8 mouse cellular contexts compared by ENCODE assay signal in genomic region chr14:28511029-28511651, GRCm38 (mm10). TPM values are rescaled to one million over a fixed set of nuclear protein-coding genes. Genes with fewer than 3 reads are reported as not detected.
DNase-seq lines count a peak whose midpoint lies in the region; ATAC-seq and TF ChIP-seq lines count a peak whose summit lies in the region.

No protein-coding gene starts in this region.

- ATAC-seq in liver, embryonic 11.5 days (replicated peaks; ENCODE audit: low FRiP score): no peak
- ATAC-seq in heart, postnatal 0 days (ENCODE audit: insufficient read depth, low read depth): no peak
- ATAC-seq in limb, embryonic 15.5 days (ENCODE audit: insufficient number of reproducible peaks, low FRiP score, low TSS enrichment, low read depth): peak; percentile 11; the same call in 1 of the 2 replicates

- H3K27me3 ChIP-seq in liver, embryonic 11.5 days (replicated peaks; ENCODE audit: control insufficient read depth, insufficient read depth, low read length): peaks cover 76% of the 10 kb centered on the region
- peaks cover 46% of the 10 kb centered on the region for H3K27me3 ChIP-seq in embryonic facial prominence, embryonic 10.5 days (replicated peaks; ENCODE audit: low read depth, poor library complexity, severe bottlenecking)
- H3K27me3 ChIP-seq in heart, postnatal 0 days (ENCODE audit: control insufficient read depth, insufficient read depth, low read length): peaks cover 69% of the 10 kb centered on the region
- peaks cover 6% of the 10 kb centered on the region; the same call in 1 of the 2 replicates for H3K27me3 ChIP-seq in limb, embryonic 15.5 days

- no peaks in the 10 kb centered on the region for H3K4me1 ChIP-seq in liver, embryonic 11.5 days (replicated peaks; ENCODE audit: control insufficient read depth, insufficient read depth, low read length)
- peaks cover 84% of the 10 kb centered on the region for H3K4me1 ChIP-seq in embryonic facial prominence, embryonic 10.5 days
- H3K4me1 ChIP-seq in heart, postnatal 0 days (ENCODE audit: control insufficient read depth, insufficient read depth): peaks cover 2% of the 10 kb centered on the region; the same call in 1 of the 2 replicates
- H3K4me1 ChIP-seq in limb, embryonic 15.5 days: peaks cover 20% of the 10 kb centered on the region

- under 1% methylated on average over 39 of the region's 41 CpGs for WGBS in liver, embryonic 11.5 days
- under 1% methylated on average over 41 of the region's 41 CpGs for WGBS in embryonic facial prominence, embryonic 10.5 days
- 3% methylated on average over 41 of the region's 41 CpGs for WGBS in heart, postnatal 0 days
- 2% methylated on average over 37 of the region's 41 CpGs for WGBS in limb, embryonic 15.5 days

- H3K4me2 ChIP-seq in liver, embryonic 11.5 days: peak overlapping the region; percentile 57
- peak overlapping the region; percentile 87 for H3K4me2 ChIP-seq in heart, postnatal 0 days (ENCODE audit: low read depth, low read length)
- peak overlapping the region; percentile 86 for H3K4me2 ChIP-seq in limb, embryonic 15.5 days

- H3K9ac ChIP-seq in liver, embryonic 11.5 days (ENCODE audit: low read depth, low read length): no peak overlapping the region
- H3K9ac ChIP-seq in heart, postnatal 0 days (replicated peaks; ENCODE audit: low read depth, low read length): 0 out of 2 replicates have a peak overlapping the region, but pooled peaks have one; percentile 10
- H3K9ac ChIP-seq in limb, embryonic 15.5 days: peak overlapping the region; percentile 41

- no peaks in the 10 kb centered on the region for H3K9me3 ChIP-seq in liver, embryonic 11.5 days (ENCODE audit: control insufficient read depth, low read length)
- H3K9me3 ChIP-seq in embryonic facial prominence, embryonic 10.5 days: no peaks in the 10 kb centered on the region
- H3K9me3 ChIP-seq in heart, postnatal 0 days (replicated peaks; ENCODE audit: control insufficient read depth, low read length): no peaks in the 10 kb centered on the region
- H3K9me3 ChIP-seq in limb, embryonic 15.5 days: no peaks in the 10 kb centered on the region

- H3K36me3 ChIP-seq in liver, embryonic 11.5 days (ENCODE audit: control insufficient read depth, insufficient read depth, low read length): no peaks in the 10 kb centered on the region
- H3K36me3 ChIP-seq in embryonic facial prominence, embryonic 10.5 days (replicated peaks): peaks cover 39% of the 10 kb centered on the region
- H3K36me3 ChIP-seq in heart, postnatal 0 days (replicated peaks; ENCODE audit: control insufficient read depth, insufficient read depth, low read length): no peaks in the 10 kb centered on the region; the same call in 1 of the 2 replicates
- H3K36me3 ChIP-seq in limb, embryonic 15.5 days: 0 out of 2 replicates have a peak, but pooled peaks cover 13% of the 10 kb centered on the region

- peak; percentile 36 for DNase-seq in liver, embryonic 11.5 days (ENCODE audit: low spot score)
- DNase-seq in liver: no peak
- DNase-seq in embryonic facial prominence, embryonic 10.5 days (ENCODE audit: low spot score): peak; percentile 81
- no peak for DNase-seq in heart, postnatal 0 days (ENCODE audit: low spot score)
- DNase-seq in retina, embryonic 14.5 days (ENCODE audit: low spot score): peak; percentile 35
- DNase-seq in spleen, postnatal 4 days (ENCODE audit: low spot score in 2 of 2): no peak
- DNase-seq in layer of hippocampus, postnatal 25 days (ENCODE audit: extremely low spot score in 1 of 2, low spot score in 1 of 2): no peak

- no peak overlapping the region for H3K27ac ChIP-seq in liver, embryonic 11.5 days (ENCODE audit: low read depth, low read length)
- peak overlapping the region; percentile 99 for H3K27ac ChIP-seq in embryonic facial prominence, embryonic 10.5 days (replicated peaks)
- H3K27ac ChIP-seq in heart, postnatal 0 days (ENCODE audit: low read depth): no peak overlapping the region
- peak overlapping the region; percentile 98 for H3K27ac ChIP-seq in limb, embryonic 15.5 days

- H3K4me3 ChIP-seq in liver, embryonic 11.5 days (ENCODE audit: low read depth, low read length): peak overlapping the region; percentile 44
- H3K4me3 ChIP-seq in embryonic facial prominence, embryonic 10.5 days: peak overlapping the region; percentile 79
- H3K4me3 ChIP-seq in heart, postnatal 0 days (ENCODE audit: low read depth, low read length): peak overlapping the region; percentile 56
- peak overlapping the region; percentile 73 for H3K4me3 ChIP-seq in limb, embryonic 15.5 days

- no peak for TF ChIP-seq EP300 in heart, postnatal 0 days (IDR thresholded peaks at IDR 0.05; ENCODE audit: low read depth)

- TF ChIP-seq CTCF in heart, postnatal 0 days (IDR thresholded peaks at IDR 0.05; ENCODE audit: low read depth): no peak

RNA-seq across cellular contexts. Expression of gene Wnt5a, which starts 6.6 kb away (rescaled TPM):
- polyA plus RNA-seq in liver, embryonic 11.5 days (2014; fragmentation: Nextera tagmentation; extraction: Ambion mirVana): 2.2 and 3.7 TPM in 2 replicates
- polyA plus RNA-seq in embryonic facial prominence, embryonic 10.5 days (2016; fragmentation: Nextera tagmentation; extraction: Ambion mirVana): 37.2 and 40.4 TPM in 2 replicates
- 3.3 and 4.2 TPM in 2 replicates for total RNA-seq in heart, postnatal 0 days (2014; rRNA removed; ENCODE audit: low replicate concordance)
- 3.9 and 4.3 TPM in 2 replicates for polyA plus RNA-seq in heart, postnatal 0 days (2015; fragmentation: Nextera tagmentation; extraction: Ambion mirVana)
- 100 and 102 TPM in 2 replicates for polyA plus RNA-seq in limb, embryonic 15.5 days (2015; fragmentation: Nextera tagmentation; extraction: Ambion mirVana)
- total RNA-seq in layer of hippocampus, postnatal 25 days (2021): 10 to 100 TPM in 1 of 2 experiments, 1 to 10 TPM in 1; 9.2 to 14.4 TPM

Comparison
In these comparisons a context has a peak if more than half of its experiments do, and no peak if none do; other contexts are left out.
1. DNase-seq: peak in liver, embryonic 11.5 days (single experiment), embryonic facial prominence, embryonic 10.5 days (single experiment) and retina, embryonic 14.5 days (single experiment); none in liver (single experiment), heart, postnatal 0 days (single experiment), spleen, postnatal 4 days (0 of 2) and layer of hippocampus, postnatal 25 days (0 of 2).
2. H3K27ac ChIP-seq: peak in embryonic facial prominence, embryonic 10.5 days (single experiment) and limb, embryonic 15.5 days (single experiment); none in liver, embryonic 11.5 days (single experiment) and heart, postnatal 0 days (single experiment).
3. Peak in every context shown above with its lines, with median percentiles within 50 percentile points of each other: H3K4me2 ChIP-seq and H3K4me3 ChIP-seq.